18 mouse cellular contexts compared by ENCODE assay signal in genomic region chr14:40041879-40042278, GRCm38 (mm10).
"Had no signal": no experiment of that assay in that cellular context is flagged by ENCODE, and none has a peak within 500 bp of the region (broad histone marks: within the 10 kb centered on the region; RNA-seq: fewer than 3 reads in every experiment).

No protein-coding gene starts in this region.

- H3K4me1 ChIP-seq: liver, embryonic 13.5 days; liver, embryonic 15.5 days; lung, embryonic 15.5 days; megakaryocyte, embryonic 14.5 days; neural tube, embryonic 12.5 days; stomach, embryonic 15.5 days had no signal

- H3K4me3 ChIP-seq: liver, embryonic 13.5 days; liver, embryonic 15.5 days; lung, embryonic 15.5 days; megakaryocyte, embryonic 14.5 days; neural tube, embryonic 12.5 days; stomach, embryonic 15.5 days had no signal

- H3K27ac ChIP-seq: liver, embryonic 13.5 days; liver, embryonic 15.5 days; lung, embryonic 15.5 days; macrophage; neural tube, embryonic 12.5 days; stomach, embryonic 15.5 days; stomach, postnatal 0 days had no signal

- H3K27me3 ChIP-seq: liver, embryonic 13.5 days; liver, embryonic 15.5 days; lung, embryonic 15.5 days; megakaryocyte, embryonic 14.5 days; neural tube, embryonic 12.5 days; stomach, embryonic 15.5 days had no signal

- H3K9ac ChIP-seq: liver, embryonic 13.5 days; liver, embryonic 15.5 days; liver, postnatal 0 days; lung, embryonic 15.5 days; neural tube, embryonic 12.5 days; stomach, embryonic 15.5 days had no signal

- DNase-seq: liver, embryonic 13.5 days; liver, postnatal 0 days; lung, adult 2 months; lung, postnatal 14 days; lung, postnatal 36 days; right cerebral cortex, postnatal 14 days; thymus, adult 2 months; thymus, postnatal 25 days; thymus, postnatal 4 days had no signal

- ATAC-seq: liver, postnatal 0 days; lung, postnatal 0 days had no signal

- H3K9me3 ChIP-seq: liver, embryonic 13.5 days; liver, embryonic 15.5 days; lung, embryonic 15.5 days; megakaryocyte, embryonic 14.5 days; neural tube, embryonic 12.5 days; stomach, embryonic 15.5 days had no signal

- H3K36me3 ChIP-seq: liver, embryonic 13.5 days; liver, embryonic 15.5 days; lung, embryonic 15.5 days; neural tube, embryonic 12.5 days; stomach, embryonic 15.5 days had no signal

- H3K4me2 ChIP-seq: liver, embryonic 13.5 days; liver, embryonic 15.5 days; lung, embryonic 15.5 days; midbrain, embryonic 11.5 days; neural tube, embryonic 12.5 days; stomach, embryonic 15.5 days had no signal
